Mouse (Mus musculus) stomach, embryonic 14.5 days (tissue): ENCODE measurements at regions not wholly inside any gene's neighbourhood (a gene's known extent, or its start where the extent isn't known, plus 50 kb on each side); places are given as distances from the start of the nearest gene placed in this dataset.
A peak's percentile ranks its signal among the peaks of the same experiment; 100 is the strongest.
"Not testable (repeated sequence)": the region's sequence is repeated elsewhere in the genome, so short reads cannot be mapped to it uniquely, and the experiment has no call there.

Experiments
- ATAC-seq: fragments of 200-750 bp; cut with Nextera tagmentation; 2 replicates; pipeline ENCODE4 v1.8.0; 2017; ENCODE audit warnings: low read depth, moderate TSS enrichment; ENCODE audit not compliant: insufficient number of reproducible peaks, insufficient read depth, low FRiP score
- H3K27ac ChIP-seq: fragments of 300-500 bp; sonication (generic); 2 replicates; pipeline ENCODE4 v1.5.1; 2014; ENCODE audit warnings: mild to moderate bottlenecking, low read length, moderate library complexity, mixed read lengths
- H3K27me3 ChIP-seq: fragments of 300-500 bp; sonication (generic); 2 replicates; pipeline ENCODE4 v1.6.1; 2014; ENCODE audit warnings: low read length, control low read depth, mixed read lengths; ENCODE audit not compliant: control insufficient read depth, insufficient read depth
- H3K36me3 ChIP-seq: fragments of 300-500 bp; sonication (generic); 2 replicates; pipeline ENCODE4 v1.6.1; 2014; ENCODE audit warnings: mild to moderate bottlenecking, control low read depth, low read length, moderate library complexity, mixed read lengths; ENCODE audit not compliant: control insufficient read depth, insufficient read depth
- H3K4me1 ChIP-seq: fragments of 300-500 bp; sonication (generic); 2 replicates; pipeline ENCODE4 v1.6.1; 2014; ENCODE audit warnings: low read length, control low read depth, mixed read lengths; ENCODE audit not compliant: control insufficient read depth, insufficient read depth
- H3K4me2 ChIP-seq: fragments of 300-500 bp; sonication (generic); replicated peaks from 2 replicates; pipeline ENCODE4 v1.6.1; 2014; ENCODE audit warnings: low read depth, low read length, control low read depth
- H3K4me3 ChIP-seq: fragments of 300-500 bp; sonication (generic); 2 replicates; pipeline ENCODE4 v1.5.1; 2014; ENCODE audit warnings: low read depth, low read length, control low read depth
- H3K9ac ChIP-seq: fragments of 300-500 bp; sonication (generic); replicated peaks from 2 replicates; pipeline ENCODE4 v1.6.1; 2014; ENCODE audit warnings: low read depth, mild to moderate bottlenecking, control low read depth, low read length, moderate library complexity, mixed read lengths
- H3K9me3 ChIP-seq: fragments of 300-500 bp; sonication (generic); 2 replicates; pipeline ENCODE4 v1.6.1; 2016; ENCODE audit warnings: low read depth, low read length, control low read depth; ENCODE audit not compliant: control insufficient read depth
- WGBS: fragments of 180-500 bp; shearing (Covaris S2); extraction: QIAGEN DNeasy Blood & Tissue Kit; methylation state at CpG from one replicate; pipeline ENCODE4 v1.1.7; 2014; 5-methylcytosine and 5-hydroxymethylcytosine counted together

- Histone ChIP-seq H3K36me3 (no peaks in the 10 kb centered on the region), H3K4me2 (0 out of 2 replicates have a peak overlapping the region, but pooled peaks have one; percentile 4), H3K9ac (no peak overlapping the region), H3K27me3 (no peaks in the 10 kb centered on the region), H3K4me3 (no peak overlapping the region), H3K27ac (no peak overlapping the region), H3K9me3 (no peaks in the 10 kb centered on the region), H3K4me1 (no peaks in the 10 kb centered on the region; the same call in 1 of the 2 replicates)
- WGBS = 59% methylated on average over 11 of the region's 11 CpGs
- ATAC-seq = peak; percentile 28; the same call in 1 of the 2 replicates
These were observed 76.3 kb downstream of the Gm5447 start for GRCm38 (mm10) chr13:31050160-31050788.

GRCm38 (mm10) chr13:31051586-31051985 lies 77.6 kb downstream of the Gm5447 start:
- H3K9ac ChIP-seq, H3K4me3 ChIP-seq, ATAC-seq, H3K36me3 ChIP-seq, H3K4me1 ChIP-seq, H3K4me2 ChIP-seq, H3K27me3 ChIP-seq, H3K27ac ChIP-seq, H3K9me3 ChIP-seq: not testable (repeated sequence)
- no CpG with 5 or more reads among the region's 6 CpGs for WGBS

GRCm38 (mm10) chr13:31054356-31054755 lies 80.4 kb downstream of the Gm5447 start:
- no peak for ATAC-seq
- 84% methylated on average over 8 of the region's 8 CpGs for WGBS
- H3K27me3 ChIP-seq = no peaks in the 10 kb centered on the region
- no peak overlapping the region for H3K9ac ChIP-seq
- H3K27ac ChIP-seq = no peak overlapping the region
- no peaks in the 10 kb centered on the region for H3K9me3 ChIP-seq
- no peaks in the 10 kb centered on the region for H3K36me3 ChIP-seq
- no peak overlapping the region for H3K4me2 ChIP-seq
- no peak overlapping the region for H3K4me3 ChIP-seq
- no peaks in the 10 kb centered on the region for H3K4me1 ChIP-seq

- no peak overlapping the region for H3K4me3 ChIP-seq
- H3K4me2 ChIP-seq = no peak overlapping the region
- no peak for ATAC-seq
- no peak overlapping the region for H3K9ac ChIP-seq
- no peaks in the 10 kb centered on the region for H3K4me1 ChIP-seq
- WGBS = 62% methylated on average over 5 of the region's 5 CpGs
- H3K9me3 ChIP-seq = no peaks in the 10 kb centered on the region
- H3K36me3 ChIP-seq = no peaks in the 10 kb centered on the region
- no peaks in the 10 kb centered on the region for H3K27me3 ChIP-seq
- H3K27ac ChIP-seq = no peak overlapping the region
These were observed 81.5 kb downstream of the Gm5447 start for GRCm38 (mm10) chr13:31055376-31056083.

GRCm38 (mm10) chr13:31056154-31056871 lies 82.3 kb downstream of the Gm5447 start:
- 86% methylated on average over 12 of the region's 12 CpGs for WGBS
- no peak overlapping the region for H3K9ac ChIP-seq
- no peaks in the 10 kb centered on the region for H3K27me3 ChIP-seq
- H3K27ac ChIP-seq = no peak overlapping the region
- H3K36me3 ChIP-seq = no peaks in the 10 kb centered on the region
- no peaks in the 10 kb centered on the region for H3K4me1 ChIP-seq
- H3K4me3 ChIP-seq = no peak overlapping the region
- ATAC-seq = no peak
- no peaks in the 10 kb centered on the region for H3K9me3 ChIP-seq
- no peak overlapping the region for H3K4me2 ChIP-seq

GRCm38 (mm10) chr13:31060916-31061431 lies 87.0 kb downstream of the Gm5447 start:
- Histone ChIP-seq H3K9ac (no peak overlapping the region), H3K4me3 (no peak overlapping the region), H3K4me1 (no peaks in the 10 kb centered on the region), H3K9me3 (no peaks in the 10 kb centered on the region), H3K4me2 (no peak overlapping the region), H3K27me3 (no peaks in the 10 kb centered on the region), H3K36me3 (no peaks in the 10 kb centered on the region), H3K27ac (no peak overlapping the region)
- no peak for ATAC-seq
- whole genome bisulfite sequencing = 61% methylated on average over 6 of the region's 6 CpGs

- no peaks in the 10 kb centered on the region for H3K27me3 ChIP-seq
- no peak overlapping the region for H3K4me2 ChIP-seq
- WGBS = 67% methylated on average over 2 of the region's 2 CpGs
- no peak overlapping the region for H3K4me3 ChIP-seq
- ATAC-seq = no peak
- no peak overlapping the region for H3K27ac ChIP-seq
- no peaks in the 10 kb centered on the region for H3K4me1 ChIP-seq
- H3K36me3 ChIP-seq = no peaks in the 10 kb centered on the region
- no peaks in the 10 kb centered on the region for H3K9me3 ChIP-seq
- H3K9ac ChIP-seq = no peak overlapping the region
These were observed 94.3 kb downstream of the Gm5447 start for GRCm38 (mm10) chr13:31068343-31068742.

- Histone ChIP-seq H3K9me3 (no peaks in the 10 kb centered on the region), H3K4me3 (no peak overlapping the region), H3K27ac (no peak overlapping the region), H3K4me1 (no peaks in the 10 kb centered on the region), H3K4me2 (no peak overlapping the region), H3K27me3 (no peaks in the 10 kb centered on the region), H3K9ac (no peak overlapping the region), H3K36me3 (no peaks in the 10 kb centered on the region)
- ATAC-seq = no peak
- WGBS = 56% methylated on average over 5 of the region's 5 CpGs
These were observed 102.5 kb downstream of the Gm5447 start for GRCm38 (mm10) chr13:31076541-31076940.
